Mouse (Mus musculus) forebrain, embryonic 11.5 days (tissue): ENCODE results near the gene C2cd2l. TPM values are rescaled to one million over a fixed set of nuclear protein-coding genes. Genes with fewer than 3 reads are reported as not detected.

Experiments
- ATAC-seq: fragments of 200-750 bp; cut with Nextera tagmentation; replicated peaks from 2 replicates; pipeline ENCODE4 v1.8.0; 2017; ENCODE audit warnings: moderate TSS enrichment; ENCODE audit not compliant: low FRiP score
- DNase-seq: peaks from one replicate; pipeline ENCODE4 v3.0.0-alpha.2; 2017; ENCODE audit warnings: low spot score
- H3K27ac ChIP-seq: fragments of 300-500 bp; sonication (generic); 2 replicates; pipeline ENCODE4 v1.5.1; 2014; ENCODE audit warnings: low read depth, low read length
- H3K27me3 ChIP-seq: fragments of 300-500 bp; sonication (generic); 2 replicates; pipeline ENCODE4 v1.6.1; 2014; ENCODE audit warnings: mild to moderate bottlenecking, low read length, mixed read lengths; ENCODE audit not compliant: control insufficient read depth, insufficient read depth
- H3K36me3 ChIP-seq: fragments of 300-500 bp; sonication (generic); 2 replicates; pipeline ENCODE4 v1.6.1; 2014; ENCODE audit warnings: mild to moderate bottlenecking, low read length, moderate library complexity, mixed read lengths; ENCODE audit not compliant: control insufficient read depth, insufficient read depth
- H3K4me1 ChIP-seq: fragments of 300-500 bp; sonication (generic); replicated peaks from 2 replicates; pipeline ENCODE4 v1.6.1; 2014; ENCODE audit warnings: low read length, mixed read lengths; ENCODE audit not compliant: control insufficient read depth, insufficient read depth
- H3K4me2 ChIP-seq: fragments of 300-500 bp; sonication (generic); 2 replicates; pipeline ENCODE4 v1.6.1; 2014; ENCODE audit warnings: low read depth, mild to moderate bottlenecking, low read length, moderate library complexity, mixed read lengths; ENCODE audit not compliant: severe bottlenecking
- H3K4me3 ChIP-seq: fragments of 300-500 bp; sonication (generic); 2 replicates; pipeline ENCODE4 v1.5.1; 2014; ENCODE audit warnings: low read depth, low read length
- H3K9ac ChIP-seq: fragments of 300-500 bp; sonication (generic); 2 replicates; pipeline ENCODE4 v1.6.1; 2014; ENCODE audit warnings: low read length
- H3K9me3 ChIP-seq: fragments of 300-500 bp; sonication (generic); 2 replicates; pipeline ENCODE4 v1.6.1; 2016; ENCODE audit warnings: low read length, mixed read lengths; ENCODE audit not compliant: control insufficient read depth
- WGBS: fragments of 180-500 bp; shearing (Covaris S2); extraction: QIAGEN DNeasy Blood & Tissue Kit; methylation state at CpG from one replicate; pipeline ENCODE4 v1.1.7; 2014; 5-methylcytosine and 5-hydroxymethylcytosine counted together
- polyA plus RNA-seq: library from polyadenylated mRNA; unstranded; fragments of >200 nt; fragmentation: Nextera tagmentation; extraction: Ambion mirVana; gene quantifications from 2 replicates; pipeline ENCODE4 v1.2.1, GENCODE M21; 2014

C2cd2l gene
- polyA plus RNA-seq, 1 experiment from 2014 or later, result 12.2 TPM

DNA sequence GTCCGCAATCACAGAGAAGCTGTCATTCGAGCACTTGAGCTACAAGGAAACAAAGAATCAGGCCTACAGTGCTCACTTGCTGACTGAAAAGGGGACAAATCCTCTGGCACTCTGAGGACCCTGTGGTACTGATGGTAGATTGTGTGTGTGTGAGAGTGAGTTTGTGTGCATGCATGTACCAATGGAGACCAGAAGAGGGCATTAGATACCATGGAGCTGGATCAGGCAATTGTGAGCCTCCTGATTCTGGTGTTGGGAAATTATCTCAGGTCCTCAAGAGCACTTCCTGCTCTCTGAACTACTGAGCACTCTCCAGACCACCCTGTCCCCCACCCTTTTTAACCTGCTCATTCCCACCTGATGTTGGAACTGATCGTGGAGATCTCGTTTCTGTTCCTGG is 28.5 kb upstream of the C2cd2l start:
- Histone ChIP-seq H3K9me3 (no peaks in the 10 kb centered on the region; the same call in 1 of the 2 replicates), H3K4me1 (no peaks in the 10 kb centered on the region; the same call in 1 of the 2 replicates), H3K36me3 (peaks cover 20% of the 10 kb centered on the region; the same call in 1 of the 2 replicates), H3K9ac (no peak overlapping the region), H3K27ac (no peak overlapping the region), H3K27me3 (no peaks in the 10 kb centered on the region), H3K4me3 (no peak overlapping the region), H3K4me2 (no peak overlapping the region)
- DNase-seq, result no peak
- ATAC-seq, result no peak
- 95% methylated on average over 4 of the region's 4 CpGs for WGBS

GRCm38 (mm10) chr9:44347621-44348020 is 27.5 kb upstream of the C2cd2l start:
- Histone ChIP-seq H3K36me3 (peaks cover 16% of the 10 kb centered on the region; the same call in 1 of the 2 replicates), H3K27me3 (no peaks in the 10 kb centered on the region), H3K9ac (no peak overlapping the region), H3K4me1 (peaks cover 6% of the 10 kb centered on the region; the same call in 1 of the 2 replicates), H3K9me3 (no peaks in the 10 kb centered on the region; the same call in 1 of the 2 replicates), H3K4me3 (no peak overlapping the region), H3K27ac (no peak overlapping the region), H3K4me2 (no peak overlapping the region)
- WGBS, result 88% methylated on average over 4 of the region's 4 CpGs
- DNase-seq (no peak), ATAC-seq (no peak)

DNA sequence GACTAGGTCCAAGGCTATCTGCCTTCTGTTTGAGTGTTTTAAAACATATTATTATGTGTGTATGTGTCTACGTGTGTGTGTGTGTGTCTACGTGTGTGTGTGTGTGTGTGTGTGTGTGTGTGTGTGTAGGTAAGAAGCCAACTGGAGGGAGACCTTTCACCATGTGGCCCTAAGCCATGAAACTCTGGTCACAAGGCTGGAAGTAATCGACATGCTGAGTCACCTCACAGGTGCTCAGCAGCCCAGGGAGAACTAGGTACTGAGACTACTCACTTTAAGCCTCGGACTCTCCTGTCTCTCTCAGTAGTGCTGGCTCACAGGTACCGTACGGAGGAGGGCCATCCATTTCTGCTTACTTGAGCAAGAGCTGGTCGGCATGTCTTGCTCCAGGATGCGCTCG is 27.1 kb upstream of the C2cd2l start:
- peaks cover 8% of the 10 kb centered on the region; the same call in 1 of the 2 replicates for H3K4me1 ChIP-seq
- 95% methylated on average over 9 of the region's 9 CpGs for WGBS
- no peaks in the 10 kb centered on the region for H3K27me3 ChIP-seq
- no peaks in the 10 kb centered on the region; the same call in 1 of the 2 replicates for H3K9me3 ChIP-seq
- ATAC-seq (no peak), DNase-seq (no peak)
- H3K27ac ChIP-seq, result no peak overlapping the region
- H3K9ac ChIP-seq, result no peak overlapping the region
- H3K4me3 ChIP-seq, result no peak overlapping the region
- H3K36me3 ChIP-seq, result peaks cover 15% of the 10 kb centered on the region; the same call in 1 of the 2 replicates
- no peak overlapping the region for H3K4me2 ChIP-seq

GRCm38 (mm10) chr9:44345570-44346433 is 25.7 kb upstream of the C2cd2l start:
- ATAC-seq (no peak), DNase-seq (no peak)
- H3K4me2 ChIP-seq, result no peak overlapping the region
- no peak overlapping the region for H3K9ac ChIP-seq
- no peak overlapping the region for H3K27ac ChIP-seq
- H3K4me1 ChIP-seq, result peaks cover 8% of the 10 kb centered on the region; the same call in 1 of the 2 replicates
- 88% methylated on average over 6 of the region's 6 CpGs for WGBS
- no peaks in the 10 kb centered on the region; the same call in 1 of the 2 replicates for H3K9me3 ChIP-seq
- H3K36me3 ChIP-seq, result peaks cover 12% of the 10 kb centered on the region; the same call in 1 of the 2 replicates
- H3K4me3 ChIP-seq, result no peak overlapping the region
- no peaks in the 10 kb centered on the region for H3K27me3 ChIP-seq

DNA sequence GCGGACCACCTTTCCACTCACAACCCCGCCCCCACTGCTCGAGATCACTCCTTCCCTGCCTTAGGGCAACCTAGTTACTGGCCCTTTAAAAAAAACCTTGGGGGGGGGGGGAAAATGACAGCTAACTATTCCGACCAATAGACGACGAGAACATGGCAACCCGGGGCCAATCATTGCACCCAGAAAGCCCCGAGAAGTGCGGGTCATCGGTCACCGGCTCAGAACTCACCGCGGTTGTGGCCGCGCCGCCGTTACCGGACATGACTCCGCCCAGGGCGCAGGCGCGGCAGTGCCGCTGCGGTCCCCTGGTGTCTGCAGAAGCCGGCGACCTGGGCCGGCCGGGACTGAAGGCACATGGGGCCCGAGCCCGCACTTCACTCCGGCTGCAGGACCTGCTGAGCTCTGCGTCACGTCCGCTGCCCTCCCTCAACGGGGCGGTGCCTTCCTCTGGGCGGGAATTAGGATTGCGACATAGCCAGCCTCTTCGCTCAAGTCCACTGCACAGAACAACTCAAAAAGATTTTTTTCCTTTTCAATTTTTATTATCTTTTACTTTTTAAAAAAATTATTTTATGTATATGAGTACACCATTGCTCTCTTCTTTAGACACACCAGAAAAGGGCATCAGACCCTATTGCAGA is 23.8 kb upstream of the C2cd2l start, which contains the start of gene Hmbs:
TSS of gene Hmbs (minus strand) at position 448 of the 641 bp plus-strand sequence.
- H3K4me2 ChIP-seq, result peak within 1 kb of the TSS; percentile 75
- peak within 1 kb of the TSS; percentile 89 for H3K9ac ChIP-seq
- DNase-seq (peak; percentile 94), ATAC-seq (peak; percentile 93)
- peak within 1 kb of the TSS; percentile 85 for H3K4me3 ChIP-seq
- no peaks in the 10 kb centered on the region for H3K27me3 ChIP-seq
- peaks cover 8% of the 10 kb centered on the region; the same call in 1 of the 2 replicates for H3K4me1 ChIP-seq
- peak within 1 kb of the TSS; percentile 98 for H3K27ac ChIP-seq
- H3K36me3 ChIP-seq, result peaks cover 12% of the 10 kb centered on the region; the same call in 1 of the 2 replicates
- under 1% methylated on average over 39 of the region's 39 CpGs for WGBS
- no peaks in the 10 kb centered on the region; the same call in 1 of the 2 replicates for H3K9me3 ChIP-seq

DNA sequence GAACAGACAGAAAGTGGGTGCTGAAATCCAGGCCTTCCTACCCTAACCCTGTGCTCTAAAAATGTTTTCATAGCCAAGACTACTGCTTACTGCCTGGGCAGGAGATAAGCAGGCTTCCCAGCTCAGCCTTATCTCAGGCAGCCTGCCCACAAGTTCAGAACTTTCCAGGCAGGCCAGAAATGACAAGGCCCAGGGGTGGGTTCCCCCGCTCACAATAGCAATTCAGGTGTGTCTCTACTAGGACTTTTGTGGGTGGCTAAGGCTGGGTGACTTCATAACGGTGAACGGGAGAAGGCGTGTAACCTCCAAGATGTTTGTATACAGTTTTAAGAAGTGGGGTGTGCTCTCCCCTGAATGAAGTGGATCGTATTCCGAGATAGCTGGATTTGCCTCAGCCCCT is 23.2 kb upstream of the C2cd2l start:
- DNase-seq, result no peak
- Histone ChIP-seq H3K4me2 (peak overlapping the region; percentile 75), H3K9me3 (no peaks in the 10 kb centered on the region), H3K36me3 (peaks cover 6% of the 10 kb centered on the region; the same call in 1 of the 2 replicates), H3K27ac (peak overlapping the region; percentile 98), H3K9ac (peak overlapping the region; percentile 89), H3K27me3 (no peaks in the 10 kb centered on the region), H3K4me3 (peak overlapping the region; percentile 85), H3K4me1 (peaks cover 8% of the 10 kb centered on the region; the same call in 1 of the 2 replicates)
- WGBS, result 9% methylated on average over 6 of the region's 6 CpGs
- peak; percentile 34 for ATAC-seq

GRCm38 (mm10) chr9:44342605-44343004 is 22.5 kb upstream of the C2cd2l start:
- WGBS, result 80% methylated on average over 1 of the region's 1 CpGs
- H3K4me2 ChIP-seq, result peak overlapping the region; percentile 75; the same call in 1 of the 2 replicates
- peak overlapping the region; percentile 3; the same call in 1 of the 2 replicates for H3K4me3 ChIP-seq

DNA sequence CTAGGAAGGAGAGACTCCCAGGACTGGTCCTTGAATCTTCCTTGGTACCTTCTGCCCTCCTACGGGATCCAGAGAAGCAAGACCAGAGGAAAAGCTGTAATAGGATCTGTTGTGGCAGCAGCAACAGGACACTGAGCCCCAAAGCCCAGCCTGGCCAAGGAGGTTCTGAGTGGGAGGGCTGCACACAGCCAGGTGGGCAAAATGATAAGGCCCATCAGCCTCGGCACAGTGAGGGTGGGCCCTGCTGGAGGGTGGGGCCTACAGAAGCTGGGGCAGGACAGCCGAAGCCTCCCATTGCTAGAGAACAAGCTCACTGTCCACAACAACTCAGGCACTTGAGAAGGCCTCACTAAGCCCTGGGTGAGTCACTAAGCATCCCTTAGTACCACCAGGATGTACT is 22.1 kb upstream of the C2cd2l start:
- H3K27me3 ChIP-seq, result no peaks in the 10 kb centered on the region
- H3K9me3 ChIP-seq, result no peaks in the 10 kb centered on the region
- no peak overlapping the region; the same call in 1 of the 2 replicates for H3K9ac ChIP-seq
- no peak for DNase-seq
- H3K27ac ChIP-seq, result peak overlapping the region; percentile 98; the same call in 1 of the 2 replicates
- peaks cover 8% of the 10 kb centered on the region; the same call in 1 of the 2 replicates for H3K4me1 ChIP-seq
- H3K4me3 ChIP-seq, result peak overlapping the region; percentile 3; the same call in 1 of the 2 replicates
- 91% methylated on average over 3 of the region's 3 CpGs for WGBS
- H3K36me3 ChIP-seq, result peaks cover 5% of the 10 kb centered on the region; the same call in 1 of the 2 replicates
- no peak overlapping the region for H3K4me2 ChIP-seq
- no peak for ATAC-seq

More at GRCm38 (mm10) chr9:44342605-44343004, 22.5 kb upstream of the C2cd2l start:
- Histone ChIP-seq H3K4me1 (peaks cover 8% of the 10 kb centered on the region; the same call in 1 of the 2 replicates), H3K9me3 (no peaks in the 10 kb centered on the region), H3K27me3 (no peaks in the 10 kb centered on the region), H3K27ac (peak overlapping the region; percentile 98; the same call in 1 of the 2 replicates), H3K36me3 (peaks cover 6% of the 10 kb centered on the region; the same call in 1 of the 2 replicates), H3K9ac (no peak overlapping the region; the same call in 1 of the 2 replicates)
- DNase-seq (no peak), ATAC-seq (no peak)
